Mouse (Mus musculus) thymus, adult 2 months (tissue): Measurements from ENCODE around the gene Stxbp1.

Experiments
- CTCF ChIP-seq: fragments of 200-500 bp; IDR thresholded peaks from 2 replicates; pipeline ENCODE4 v1.5.1; 2012; ENCODE audit warnings: mild to moderate bottlenecking, control low read depth, low read length, moderate library complexity, borderline replicate concordance; ENCODE audit not compliant: control insufficient read depth, poor library complexity, insufficient read depth; ENCODE audit errors: extremely low read depth
- POLR2A ChIP-seq: fragments of 200-500 bp; IDR thresholded peaks from 2 replicates; pipeline ENCODE4 v1.6.1; 2012; ENCODE audit warnings: mild to moderate bottlenecking, low read length, control low read depth, moderate library complexity; ENCODE audit not compliant: control insufficient read depth, poor library complexity, insufficient read depth; ENCODE audit errors: extremely low read depth

GRCm38 (mm10) chr2:32874070-32874469 lies 27.0 kb upstream of the Stxbp1 start:
- TF ChIP-seq CTCF = no peak
- TF ChIP-seq POLR2A = no peak
